Mouse (Mus musculus) thymus, postnatal 14 days (tissue): ENCODE measurements at regions not wholly inside any gene's neighbourhood (a gene's known extent, or its start where the extent isn't known, plus 50 kb on each side); places are given as distances from the start of the nearest gene placed in this dataset.

ENCODE experiments used
- DNase-seq: peaks from one replicate; pipeline ENCODE4 v3.0.0; 2021

DNA sequence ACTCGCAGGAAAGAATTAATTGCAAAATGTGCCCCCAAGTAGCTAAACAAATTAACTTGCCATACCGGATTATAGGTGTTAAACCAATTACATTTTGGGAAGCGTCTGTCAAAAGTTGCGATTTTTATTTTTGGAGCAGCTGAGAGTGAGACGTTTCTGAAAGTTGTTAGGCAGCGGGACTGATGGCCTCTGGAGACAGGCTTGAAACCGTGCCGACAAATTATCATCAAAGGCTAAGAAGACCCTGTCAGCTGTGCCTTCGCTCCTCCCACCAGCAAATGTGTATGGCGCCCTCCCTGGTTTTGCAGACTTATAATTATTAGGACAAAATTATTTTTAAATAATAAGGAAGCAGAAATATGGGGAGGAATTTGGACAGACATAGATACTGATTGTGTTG is 161.5 kb upstream of the Zfp64 start:
- no peak for DNase-seq

DNA sequence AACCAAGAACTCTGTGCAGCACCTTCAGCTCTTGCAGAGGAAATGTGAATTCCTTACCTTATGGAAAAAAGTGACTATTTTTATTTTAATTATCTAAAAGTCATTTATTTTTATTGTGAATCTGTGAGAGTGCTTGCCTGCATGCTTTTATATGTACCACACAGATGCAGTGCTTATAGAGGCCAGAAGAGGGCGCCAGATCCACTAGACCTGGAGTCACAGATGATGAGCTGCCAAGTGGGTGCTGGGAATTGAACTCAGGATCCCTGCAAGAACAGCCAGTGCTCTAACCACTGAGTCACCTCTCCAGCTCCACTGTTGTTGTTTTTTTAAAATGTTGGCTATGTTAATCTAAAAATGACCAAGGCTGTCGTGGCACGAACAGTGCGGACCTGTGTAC is 153.7 kb upstream of the Zfp64 start:
- peak; percentile 22 for DNase-seq

DNA sequence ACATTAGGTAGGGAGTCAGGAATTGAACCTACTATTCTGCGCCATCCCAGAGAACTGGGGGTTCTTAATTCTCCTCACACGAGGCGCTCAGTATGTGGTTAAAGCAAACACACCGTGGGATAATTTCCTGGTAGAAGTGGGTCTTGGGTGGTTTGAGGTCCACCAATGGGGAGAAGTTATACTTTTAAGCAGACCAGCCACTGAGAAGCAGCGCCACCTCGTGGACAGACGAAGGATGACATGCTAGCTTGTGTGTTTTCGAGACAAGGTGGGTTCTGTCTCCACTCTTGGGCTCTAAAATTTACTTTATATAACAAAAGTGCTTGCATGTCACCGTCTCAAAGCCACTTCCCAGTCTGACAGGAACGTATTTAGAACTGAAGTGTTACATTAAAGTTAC is 152.7 kb upstream of the Zfp64 start:
- peak; percentile 55 for DNase-seq

DNA sequence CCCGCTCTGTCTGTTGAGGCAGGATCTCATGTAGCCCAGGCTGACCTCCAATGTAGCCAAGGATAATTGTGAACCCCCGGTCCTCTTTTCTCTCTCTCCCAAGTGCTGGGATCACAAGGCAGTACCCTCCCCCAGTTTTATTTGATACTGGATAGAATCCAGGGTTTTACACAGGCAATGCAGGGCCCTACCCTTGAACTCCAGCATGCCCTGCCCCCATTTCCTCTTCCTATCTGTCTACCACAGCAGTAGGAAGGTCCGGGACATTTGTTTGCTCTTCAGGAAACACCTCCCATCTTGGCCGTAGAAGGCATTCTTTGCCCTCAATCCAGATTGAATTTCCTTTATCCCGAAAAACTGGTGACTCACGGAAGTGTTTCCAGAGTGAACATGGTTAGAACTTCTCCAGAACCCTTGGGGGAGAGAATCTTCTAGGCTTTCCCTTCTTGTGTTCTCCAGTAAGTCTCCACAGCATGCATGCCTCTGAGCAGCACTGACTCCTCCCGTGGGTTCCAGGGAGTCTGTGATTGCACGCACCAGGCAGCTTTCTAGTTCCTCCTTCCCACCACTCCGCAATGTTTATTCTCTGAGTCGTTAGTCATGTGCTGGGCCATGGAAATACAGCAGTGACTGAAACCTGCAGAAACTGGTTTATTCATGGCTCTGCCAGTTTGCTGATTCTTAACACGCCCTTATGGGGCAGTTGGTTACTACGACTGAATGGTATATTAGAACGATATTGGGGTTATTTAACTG is 146.3 kb upstream of the Zfp64 start:
- no peak for DNase-seq

DNA sequence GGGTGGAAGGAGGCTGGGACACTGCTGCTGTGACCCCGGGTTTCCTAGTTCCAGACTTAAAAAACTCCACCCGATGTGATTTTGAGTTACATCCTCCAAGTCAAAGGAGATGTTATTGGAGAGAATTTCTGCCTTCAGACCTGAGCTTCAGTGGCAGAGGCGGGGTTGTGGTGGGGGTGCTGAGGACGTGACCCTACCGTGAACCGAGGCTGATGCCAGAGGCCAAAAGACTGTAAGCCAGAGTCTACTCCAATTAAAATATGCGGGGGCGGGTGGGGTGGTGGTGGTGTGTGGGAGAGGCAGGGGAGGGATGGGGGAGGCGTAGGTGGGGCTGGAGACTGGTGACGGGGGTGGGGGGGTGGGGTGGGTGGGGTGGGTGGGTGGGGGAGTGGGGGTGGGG is 145.1 kb upstream of the Zfp64 start:
- DNase-seq = no peak

DNA sequence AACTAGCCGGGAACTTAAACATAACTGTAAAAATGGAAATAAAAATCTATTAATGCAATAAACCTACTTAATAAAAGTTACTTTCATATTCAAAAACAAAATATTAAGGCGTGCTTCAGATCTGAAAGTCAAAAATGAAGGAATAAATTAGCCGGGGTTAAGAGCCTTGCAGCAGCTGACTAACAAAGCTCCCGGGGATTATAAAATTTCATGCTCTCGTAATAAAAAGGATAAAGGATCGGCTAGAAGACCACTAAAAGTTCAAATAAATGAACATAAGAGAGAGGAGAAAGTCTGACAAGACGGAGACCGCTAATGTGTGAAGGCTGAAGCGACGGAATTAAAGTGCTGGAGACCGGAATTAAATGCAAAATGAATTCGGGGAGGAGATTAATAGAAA is 144.3 kb upstream of the Zfp64 start:
- no peak for DNase-seq

DNA sequence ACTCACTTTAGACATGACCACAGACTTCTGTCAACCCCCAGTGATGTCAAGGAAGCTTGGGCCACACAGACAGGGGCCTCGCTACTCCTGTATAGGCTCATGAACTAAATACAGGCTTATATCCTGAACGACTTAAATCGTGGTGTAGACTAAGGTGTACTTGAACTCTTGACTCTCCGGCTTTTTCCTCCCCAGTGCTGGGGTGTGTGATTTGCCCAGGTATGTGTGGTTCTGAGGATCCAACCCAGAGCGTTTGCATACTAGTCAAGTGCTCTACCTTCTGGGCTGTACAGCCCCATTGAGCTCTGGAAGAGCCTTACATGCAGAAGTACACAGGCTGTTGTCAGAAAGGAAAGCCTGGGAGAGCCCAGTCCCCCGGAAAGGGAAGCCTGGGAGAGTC is 143.2 kb upstream of the Zfp64 start:
- DNase-seq = no peak

DNA sequence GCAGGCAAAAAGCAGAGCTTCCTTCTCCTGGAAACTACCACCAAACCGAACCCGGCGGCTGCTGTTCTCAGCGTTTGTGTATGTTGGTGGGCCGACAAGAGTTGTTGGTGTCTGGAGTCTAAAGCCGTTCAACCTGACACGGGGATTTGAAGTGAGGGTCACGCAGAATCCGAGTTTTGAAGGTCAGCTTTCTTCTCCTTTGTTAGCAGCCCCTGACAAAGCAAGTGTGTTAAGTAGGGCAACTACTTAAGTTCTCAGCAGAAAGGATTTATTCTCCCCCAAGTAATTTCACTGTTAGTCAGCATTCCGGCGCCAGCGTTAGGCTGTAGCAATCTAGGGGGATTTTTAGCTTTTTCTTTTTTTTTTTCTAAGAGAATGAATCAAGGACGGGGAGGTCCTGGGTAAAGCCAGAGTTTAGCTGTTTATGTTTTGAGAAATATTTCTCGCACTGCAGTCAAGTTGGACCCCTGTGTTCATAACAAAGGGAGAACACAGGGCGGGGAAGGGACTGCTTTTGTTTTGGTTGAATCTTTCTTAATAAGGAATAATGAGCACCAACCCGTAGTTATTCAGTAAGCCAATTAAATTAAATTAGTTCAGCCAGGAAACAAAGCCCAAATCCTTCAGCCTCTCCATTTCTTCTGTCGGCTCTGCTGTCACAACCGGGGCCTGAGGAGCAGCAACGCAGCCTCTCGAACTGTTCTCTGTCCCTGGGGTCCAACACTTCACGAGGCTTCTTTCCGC is 138.8 kb upstream of the Zfp64 start:
- DNase-seq = no peak

DNA sequence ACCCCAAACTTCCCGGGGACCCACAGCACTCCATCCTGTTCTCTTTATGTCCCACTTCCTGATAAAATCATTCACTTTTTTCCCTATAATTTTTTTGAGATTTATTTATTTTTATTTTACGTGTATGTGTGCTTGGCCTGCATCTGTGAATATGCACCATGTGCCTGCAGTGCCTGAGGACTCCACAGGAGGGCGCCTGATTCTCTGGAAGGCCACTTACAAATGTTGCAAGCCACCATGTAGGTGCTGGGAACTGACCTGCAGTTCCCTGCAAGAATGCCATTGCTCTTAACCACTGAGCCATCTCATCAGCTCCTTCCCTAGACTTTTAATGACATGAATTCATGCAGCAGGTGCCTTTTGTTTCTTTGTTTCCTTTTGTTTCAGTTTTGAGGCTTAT is 134.9 kb upstream of the Zfp64 start:
- peak; percentile 16 for DNase-seq

DNA sequence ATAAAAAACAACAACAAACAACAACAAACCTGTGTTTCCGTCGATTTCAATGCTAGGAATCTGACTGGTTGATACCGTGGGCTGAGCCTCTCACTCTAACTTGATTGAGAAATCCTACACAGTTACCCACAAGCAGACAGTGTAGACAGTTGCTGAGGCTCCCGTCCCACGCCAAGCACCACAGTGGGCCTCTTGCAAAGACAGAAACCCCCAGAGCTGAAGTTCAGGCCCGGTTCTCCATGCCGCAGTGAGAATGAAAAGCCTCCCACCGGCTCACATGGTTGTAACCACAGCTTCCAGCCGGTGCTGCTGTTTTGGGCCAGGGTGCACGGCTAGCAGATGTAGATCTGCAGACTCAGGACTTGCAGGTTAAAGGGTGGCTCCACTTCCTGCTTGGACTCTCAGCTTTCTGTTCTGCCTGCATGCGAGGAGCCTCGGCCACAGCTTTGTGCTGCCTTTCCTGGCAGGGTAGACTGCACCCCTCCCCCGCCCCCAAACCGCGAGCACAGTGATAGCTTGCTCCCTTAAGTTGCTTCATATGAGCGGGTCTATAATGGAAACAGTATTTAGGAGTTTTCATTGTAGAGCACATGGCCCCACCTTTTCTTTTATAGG is 133.6 kb upstream of the Zfp64 start:
- peak; percentile 30 for DNase-seq

DNA sequence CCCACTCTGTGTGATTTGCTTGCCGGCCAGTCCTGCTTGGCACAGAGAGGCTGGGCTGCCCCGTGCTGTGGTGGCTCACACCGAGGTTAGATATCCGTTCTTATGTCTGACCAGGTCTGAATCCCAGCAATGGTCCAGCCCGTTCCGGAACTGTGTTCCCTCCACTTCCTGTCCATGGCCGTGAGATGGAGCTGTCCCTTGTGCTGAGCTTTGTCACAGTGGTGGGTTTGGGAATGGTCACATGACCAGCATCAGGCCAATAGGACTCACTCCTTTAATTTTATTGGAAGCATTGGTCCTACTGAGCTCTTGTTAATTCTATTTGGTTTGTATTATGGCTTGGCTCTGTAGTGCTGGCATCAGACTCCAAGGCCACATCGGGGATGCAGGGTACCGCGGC is 132.9 kb upstream of the Zfp64 start:
- no peak for DNase-seq

DNA sequence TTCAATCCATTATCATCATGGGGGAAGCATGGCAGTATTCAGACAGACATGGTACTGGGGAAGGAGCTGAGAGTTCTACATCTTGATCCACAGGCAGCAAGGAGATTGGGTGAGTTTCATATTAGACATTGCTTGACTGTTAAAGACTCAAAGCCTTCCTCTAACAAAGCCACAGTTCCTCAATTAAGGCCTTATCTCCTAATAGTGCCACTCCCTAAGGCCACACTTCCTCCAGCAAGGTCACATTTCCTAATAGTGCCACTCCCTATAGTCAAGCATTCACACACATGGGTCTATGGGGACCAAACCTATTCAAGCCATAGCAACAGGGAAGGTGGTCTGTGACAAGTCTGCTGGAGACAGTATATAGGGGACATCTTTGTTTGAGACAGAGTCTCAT is 115.9 kb upstream of the Zfp64 start:
- no peak for DNase-seq

DNA sequence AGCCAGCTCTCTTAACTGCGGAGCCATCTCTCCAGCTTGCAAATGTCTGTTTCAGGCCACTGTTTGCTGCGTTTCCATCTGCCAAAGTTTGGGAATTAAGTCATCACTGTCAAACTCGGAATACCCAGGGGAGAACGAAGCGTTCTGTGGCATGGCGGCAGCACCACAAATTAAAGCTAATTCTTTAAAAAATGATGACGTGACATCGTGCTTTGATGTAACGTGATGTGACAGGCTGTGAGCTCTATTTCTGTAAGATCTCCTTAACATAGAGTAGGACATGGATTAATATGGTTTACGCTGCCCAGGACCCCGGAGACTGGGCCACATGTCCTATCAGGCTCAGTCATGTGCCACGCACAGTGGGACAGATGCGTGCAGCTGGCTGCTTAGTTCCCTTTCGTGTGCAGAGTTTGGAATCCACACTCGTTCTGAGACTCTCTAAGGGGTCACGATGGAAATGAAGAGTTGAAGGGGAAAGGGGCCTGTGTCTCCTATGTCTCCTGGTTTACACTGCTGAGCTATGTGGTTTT is 109.8 kb upstream of the Zfp64 start:
- DNase-seq = no peak

DNA sequence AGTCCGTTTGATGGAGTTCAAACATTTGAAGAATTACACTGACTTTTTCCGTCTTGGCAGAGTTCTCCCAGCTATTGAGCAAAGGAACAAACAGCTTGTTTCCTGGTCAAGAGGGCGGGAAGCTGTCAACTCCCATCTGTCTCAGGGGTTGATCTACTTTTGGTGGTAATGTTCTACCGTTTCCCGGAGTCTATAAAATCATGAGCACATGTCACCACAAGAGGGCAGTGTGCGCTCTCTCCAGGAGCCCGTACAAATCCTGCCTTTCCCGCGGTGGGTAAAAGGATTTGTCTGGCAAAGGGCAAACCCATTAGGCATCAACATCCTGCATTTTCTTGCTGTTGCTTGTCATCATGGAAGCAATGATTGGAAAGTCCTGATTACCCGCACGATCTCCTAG is 106.1 kb upstream of the Zfp64 start:
- peak; percentile 61 for DNase-seq

DNA sequence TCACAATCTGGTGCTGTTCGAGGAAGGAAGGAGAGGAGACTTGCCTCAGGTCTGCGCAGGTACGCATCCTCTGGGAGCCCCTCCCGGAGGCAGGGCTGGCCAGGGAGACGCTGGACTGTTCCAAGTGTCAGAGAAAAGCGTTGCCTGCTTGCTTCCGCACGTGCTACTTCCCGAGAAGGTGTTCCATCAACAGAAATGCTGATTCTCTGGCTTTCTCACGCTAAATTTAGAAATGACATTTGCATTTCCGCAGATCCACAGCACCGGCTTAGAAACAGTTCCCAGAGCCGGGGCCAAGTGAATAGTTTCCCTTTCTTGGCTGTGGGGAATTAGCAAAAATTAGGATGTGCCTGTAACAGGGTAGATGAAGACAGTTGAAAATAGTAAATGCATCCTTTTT is 105.1 kb upstream of the Zfp64 start:
- DNase-seq = no peak

DNA sequence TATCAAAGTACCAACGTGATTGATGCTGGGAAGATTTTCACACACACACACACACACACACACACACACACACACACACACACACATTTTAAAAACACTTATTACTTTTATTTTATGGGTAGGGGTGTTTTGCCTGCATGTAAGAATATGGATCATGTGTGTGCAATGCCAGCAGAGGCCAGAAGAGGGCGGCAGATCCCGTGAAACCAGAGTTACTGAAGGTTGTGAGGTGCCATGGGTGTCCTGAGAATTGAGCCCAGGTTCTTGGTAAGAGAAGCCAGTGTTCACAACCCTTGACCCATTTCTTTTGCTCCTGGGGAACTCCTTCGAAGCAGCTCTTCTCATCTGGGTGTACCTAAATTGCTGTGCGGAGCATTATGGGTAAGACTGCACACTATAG is 102.4 kb upstream of the Zfp64 start:
- peak; percentile 27 for DNase-seq

DNA sequence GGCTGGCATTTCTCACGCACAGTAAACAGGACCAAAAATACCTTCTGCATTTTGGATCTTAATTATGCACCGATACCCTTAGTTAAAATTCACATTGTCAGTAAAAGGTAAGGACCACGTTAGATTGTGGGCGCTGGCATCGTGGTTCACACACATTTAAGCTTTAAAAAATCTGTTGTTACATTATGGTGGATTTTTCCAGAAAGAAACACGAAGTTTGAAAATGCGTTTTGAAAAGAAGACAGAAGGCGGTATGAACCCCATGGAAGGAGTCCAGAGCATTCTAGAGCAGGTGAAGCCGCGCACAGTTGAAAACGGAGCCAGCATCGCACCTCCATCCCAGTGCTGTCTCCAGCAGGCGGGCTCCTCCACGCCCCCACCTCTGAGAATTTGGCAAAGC is 94.6 kb upstream of the Zfp64 start:
- no peak for DNase-seq

DNA sequence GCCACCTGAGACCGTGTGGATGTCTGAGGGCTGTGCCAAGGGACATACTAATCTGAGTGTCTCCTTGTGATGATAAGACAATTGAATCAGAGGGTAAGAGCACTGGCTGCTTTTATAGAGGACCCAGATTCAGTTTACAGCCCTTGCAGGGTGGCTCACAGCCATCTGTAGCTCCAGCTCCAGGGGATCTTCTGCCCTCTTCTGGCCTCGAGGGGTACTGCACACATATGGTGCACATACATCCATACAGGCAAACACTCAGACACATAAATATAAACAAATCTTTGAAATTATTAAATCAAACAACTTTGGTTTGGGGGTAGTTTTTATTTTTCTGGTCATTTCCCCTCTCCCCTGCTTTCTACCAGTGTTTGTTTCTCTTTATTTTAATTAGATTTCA is 86.4 kb upstream of the Zfp64 start:
- no peak for DNase-seq

DNA sequence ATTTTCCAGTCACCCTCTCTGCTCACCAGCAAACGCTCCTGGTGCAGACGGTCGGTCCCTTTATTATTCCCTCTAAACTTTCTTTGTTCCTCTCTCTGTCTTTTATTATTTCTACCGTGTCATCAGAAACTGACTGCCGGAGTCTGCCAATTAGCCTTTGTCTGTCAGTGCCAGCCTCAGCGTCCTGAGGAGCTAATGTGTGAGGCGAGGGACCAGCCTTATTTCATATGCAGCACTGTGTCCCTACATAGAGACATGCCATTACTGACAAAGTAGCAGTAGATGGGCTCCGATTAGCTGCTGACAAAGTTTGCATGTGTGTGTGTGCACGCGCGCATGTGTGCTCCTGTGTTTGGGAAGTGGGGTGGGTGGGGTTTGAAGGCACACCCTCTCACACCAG is 82.6 kb upstream of the Zfp64 start:
- DNase-seq = no peak

DNA sequence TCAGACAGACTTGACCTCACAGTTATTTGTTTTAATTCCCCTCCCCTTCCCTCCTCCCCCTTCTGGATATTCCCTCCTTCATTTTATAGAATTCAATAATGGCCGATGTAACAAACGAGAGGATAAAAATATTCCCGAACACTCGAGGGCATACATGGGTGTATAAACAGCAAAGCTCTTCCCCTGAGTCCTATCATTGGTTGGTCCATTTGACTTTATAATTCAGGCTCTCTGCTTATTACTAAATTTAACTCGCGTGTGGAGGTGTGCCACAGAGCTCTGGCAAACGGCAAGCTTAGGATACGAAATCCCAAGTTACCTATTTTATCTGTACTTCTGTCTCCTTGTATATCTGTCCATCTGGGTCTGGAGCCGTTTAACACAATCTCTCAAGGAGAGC is 82.1 kb upstream of the Zfp64 start:
- no peak for DNase-seq

DNA sequence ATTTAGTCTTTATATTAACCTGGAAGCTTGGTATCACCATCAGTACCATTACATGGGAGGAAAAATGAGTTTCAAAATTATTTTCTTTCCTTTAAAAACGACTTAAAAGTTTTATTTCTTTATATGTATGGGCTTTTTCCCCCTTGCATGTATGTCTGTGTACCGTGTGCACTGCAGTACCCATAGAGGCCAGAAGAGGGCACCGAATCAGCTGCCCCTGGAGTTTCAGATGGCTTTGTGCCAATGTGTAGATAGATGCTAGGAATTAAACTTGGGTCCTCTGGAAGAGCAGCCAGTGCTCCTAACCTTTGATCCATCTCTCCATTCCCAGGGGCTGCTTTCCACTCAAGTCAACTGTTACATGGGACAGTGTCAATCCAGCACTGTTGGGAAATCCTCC is 79.9 kb upstream of the Zfp64 start:
- DNase-seq = peak; percentile 46

DNA sequence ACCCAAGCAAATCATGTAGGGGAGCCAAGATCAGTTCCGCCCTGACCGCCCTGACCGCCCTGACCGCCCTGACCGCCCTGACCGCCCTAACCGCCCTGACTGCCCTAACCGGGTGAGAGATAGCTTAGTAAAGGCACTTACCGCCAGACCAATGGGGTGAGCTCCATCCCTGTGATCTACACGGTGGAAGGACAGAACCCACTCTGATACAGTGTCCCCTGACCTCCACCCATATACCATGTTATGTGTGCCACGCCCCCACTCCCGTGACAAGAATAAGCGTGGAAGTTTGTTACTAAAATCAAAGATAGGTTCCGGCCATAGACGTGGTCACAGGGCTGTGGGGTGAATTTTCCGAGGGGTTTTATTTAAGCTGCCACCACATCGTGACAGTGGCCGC is 78.6 kb upstream of the Zfp64 start:
- DNase-seq = no peak

DNA sequence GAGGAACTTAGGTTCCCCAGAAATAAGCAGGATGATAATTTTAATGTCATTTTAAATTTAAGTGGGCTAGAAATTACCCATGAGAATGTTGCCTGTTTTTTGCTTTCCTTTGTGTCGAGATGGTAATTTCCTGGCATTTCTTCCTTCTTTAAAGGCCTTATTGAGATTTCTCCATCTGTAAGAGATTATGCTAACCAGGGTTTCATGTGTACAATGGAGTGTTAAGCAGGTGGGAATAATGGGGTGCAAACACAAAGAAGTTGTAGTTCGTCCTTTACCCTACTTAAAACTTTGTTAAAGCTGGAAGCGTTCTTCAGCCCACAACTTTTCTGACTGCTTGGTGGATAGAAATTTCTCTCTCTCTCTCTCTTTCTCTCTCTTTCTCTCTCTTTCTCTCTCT is 77.8 kb upstream of the Zfp64 start:
- no peak for DNase-seq

DNA sequence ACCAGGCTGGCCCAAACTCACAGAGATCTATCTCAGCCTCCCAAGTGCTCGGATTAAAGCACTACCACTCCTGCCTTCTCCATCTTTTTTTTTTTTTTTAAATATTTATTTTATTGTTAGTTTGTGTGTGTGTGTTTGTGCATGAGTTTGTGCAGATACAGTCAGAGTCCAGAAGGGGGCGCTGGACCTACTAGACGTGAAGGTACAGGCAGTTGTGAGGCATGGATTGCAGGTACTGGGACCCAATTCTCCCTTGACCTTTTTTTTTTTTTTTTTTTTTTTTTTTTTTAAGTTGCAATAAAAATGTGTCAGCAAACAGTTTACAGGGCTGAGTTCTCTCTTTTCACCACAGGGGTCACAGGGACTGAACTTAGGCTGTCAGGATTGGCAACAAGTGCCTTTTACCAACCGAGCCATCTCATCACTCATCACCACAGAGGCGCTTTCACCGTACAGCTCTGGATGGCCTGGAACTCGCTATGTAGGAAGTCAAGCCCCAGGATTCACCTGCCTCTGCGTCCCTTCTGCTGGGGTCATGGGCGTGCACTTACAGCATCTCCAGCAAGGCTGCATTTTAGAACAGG is 73.2 kb upstream of the Zfp64 start:
- no peak for DNase-seq
